Mouse (Mus musculus) spleen, adult 12 weeks (tissue): ENCODE measurements around the gene Rbm33.

ENCODE experiments used
- DNase-seq: peaks from one replicate; pipeline ENCODE4 v3.0.0; 2022; ENCODE audit warnings: low spot score

Rbm33 gene

DNA sequence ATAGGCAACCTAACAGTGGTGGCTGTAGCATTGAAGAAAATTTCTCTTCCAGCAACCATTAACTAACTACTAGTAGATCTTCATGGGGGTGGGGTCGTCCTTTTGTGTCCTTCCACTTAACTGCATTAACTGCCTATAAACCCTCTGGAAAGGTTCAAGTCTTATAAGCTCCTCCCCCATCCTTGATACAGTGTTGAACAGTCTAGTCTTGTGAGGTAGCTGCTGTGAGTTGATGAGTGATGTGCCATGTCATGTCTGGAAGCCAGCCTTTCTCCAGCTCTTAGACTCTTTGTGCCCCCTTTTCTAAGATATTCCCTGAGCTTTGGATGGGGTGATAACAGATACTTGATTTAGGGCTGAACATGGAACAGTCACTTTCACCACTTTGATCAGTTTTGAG lies 7.5 kb downstream of the Rbm33 start:
- no peak for DNase-seq

GRCm38 (mm10) chr5:28329024-28329806 lies 12.3 kb downstream of the Rbm33 start:
- peak; percentile 27 for DNase-seq

- DNase-seq, result no peak
Measured at GRCm38 (mm10) chr5:28333731-28334130, 16.8 kb downstream of the Rbm33 start.

DNA sequence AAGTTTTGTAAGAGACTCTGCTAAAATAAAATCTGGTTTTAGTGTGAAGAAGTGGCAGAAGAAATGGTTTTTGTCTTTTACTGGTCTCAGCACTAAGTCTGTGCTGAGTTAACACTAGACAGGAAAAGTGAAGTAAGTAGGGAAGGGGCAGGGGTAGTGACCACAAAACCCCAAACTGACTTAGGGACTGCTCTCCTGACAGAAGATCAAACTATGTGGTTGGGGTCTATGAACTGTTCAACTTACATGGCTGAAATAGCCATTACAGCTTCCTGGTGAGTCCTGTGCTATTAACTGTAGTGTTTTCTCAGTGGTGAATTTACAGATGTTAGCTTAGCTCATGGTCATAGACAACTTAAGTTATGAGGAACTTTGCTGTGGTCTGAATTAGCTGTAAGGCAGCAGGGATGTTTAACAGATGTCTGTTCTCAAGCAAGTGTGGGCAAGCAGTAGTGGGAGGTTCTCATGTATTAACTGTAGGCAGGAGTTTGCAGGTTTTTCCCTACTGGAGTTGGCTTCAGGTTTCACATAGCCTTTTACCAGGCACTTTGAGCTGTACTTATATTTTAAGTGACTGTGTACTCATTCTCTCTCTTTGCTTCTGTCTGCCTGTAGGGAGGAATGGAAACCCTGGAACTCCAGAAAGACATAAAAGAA lies 35.1 kb downstream of the Rbm33 start:
- no peak for DNase-seq

DNA sequence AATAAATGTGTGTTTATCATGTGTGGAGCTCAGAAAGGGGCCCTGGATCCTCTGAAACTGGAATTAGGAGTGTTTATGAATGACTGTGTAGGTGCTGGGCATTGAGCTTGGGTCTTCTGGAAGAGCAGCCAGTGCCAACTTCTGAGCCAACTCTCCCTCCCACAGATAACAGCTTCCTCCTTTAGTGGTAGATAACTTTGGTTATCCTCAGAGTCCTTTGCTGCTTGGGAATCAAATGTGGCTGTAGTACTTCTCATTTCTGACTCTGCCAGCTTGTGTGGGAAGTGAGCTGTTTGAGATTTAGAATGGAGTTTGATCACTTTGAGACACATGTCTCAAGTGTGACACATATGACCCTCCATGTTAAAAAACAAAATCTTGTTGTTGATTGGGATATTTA lies 38.7 kb downstream of the Rbm33 start:
- no peak for DNase-seq

GRCm38 (mm10) chr5:28360745-28361144 lies 43.8 kb downstream of the Rbm33 start:
- DNase-seq, result no peak

- no peak for DNase-seq
Measured at GRCm38 (mm10) chr5:28368056-28368455, 51.1 kb downstream of the Rbm33 start.

DNA sequence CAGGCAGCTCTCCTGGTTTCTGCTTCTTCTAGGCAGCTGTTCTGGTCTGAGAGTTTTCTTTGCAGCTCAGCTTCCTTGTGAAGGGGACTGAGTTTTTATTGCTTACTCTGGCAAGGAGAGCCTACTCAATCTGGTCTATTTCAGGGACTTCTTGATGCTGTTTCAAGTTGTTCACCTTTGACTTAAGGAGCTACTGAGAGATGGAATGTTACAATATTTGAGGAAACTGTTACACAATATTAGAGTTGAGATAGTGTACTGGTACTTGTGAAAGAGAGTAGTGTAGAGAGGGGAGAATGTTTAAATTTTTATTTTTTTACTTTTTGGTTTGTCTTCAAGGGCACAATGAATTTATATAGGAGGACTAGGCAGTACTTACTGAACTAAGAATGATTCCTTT lies 53.9 kb downstream of the Rbm33 start:
- no peak for DNase-seq

GRCm38 (mm10) chr5:28372172-28372664 lies 55.3 kb downstream of the Rbm33 start:
- DNase-seq, result no peak

DNA sequence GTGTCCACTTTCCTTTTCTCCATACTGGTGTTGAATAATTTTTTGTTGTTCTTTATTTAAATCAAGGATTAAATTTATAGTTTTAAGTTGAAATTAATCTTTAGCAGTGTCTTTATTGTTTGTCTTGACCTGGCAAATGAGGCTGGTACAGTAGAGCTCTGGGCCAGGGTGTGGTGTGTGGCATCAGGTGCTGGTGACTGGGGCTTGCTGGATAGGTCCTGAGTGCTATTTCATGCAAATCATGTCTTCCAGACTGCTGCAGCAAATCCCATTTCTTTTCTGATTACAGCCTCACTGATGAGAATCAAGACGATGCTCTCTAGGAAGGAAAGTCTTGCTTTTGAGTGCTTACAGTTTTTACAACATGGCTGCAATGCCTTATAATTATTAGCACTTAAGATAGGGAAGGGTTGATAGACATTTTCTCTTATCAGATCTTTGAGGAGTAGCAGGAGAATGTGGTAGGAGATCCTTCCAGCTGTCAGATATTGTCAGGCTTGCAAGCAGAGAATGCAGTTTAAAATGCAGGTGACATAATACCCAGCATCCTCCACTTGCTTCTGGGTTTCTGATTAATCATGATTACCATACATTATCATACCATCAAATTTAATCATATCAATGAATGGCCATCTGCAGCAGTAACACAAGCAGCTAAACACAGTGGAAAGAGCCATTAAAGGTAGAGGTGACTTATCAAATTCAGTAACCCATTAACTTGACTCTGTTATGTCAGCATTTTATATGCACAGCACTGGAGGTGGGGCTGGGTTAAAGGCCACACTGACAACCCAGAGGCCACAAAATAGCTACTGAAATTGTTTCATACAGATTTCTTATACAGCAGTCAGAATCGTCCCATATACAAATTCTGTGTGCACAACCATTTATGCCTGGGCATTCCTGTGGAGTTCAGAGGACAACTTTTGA lies 56.8 kb downstream of the Rbm33 start:
- no peak for DNase-seq

- DNase-seq, result no peak
Measured at GRCm38 (mm10) chr5:28377299-28377698, 60.4 kb downstream of the Rbm33 start.

DNA sequence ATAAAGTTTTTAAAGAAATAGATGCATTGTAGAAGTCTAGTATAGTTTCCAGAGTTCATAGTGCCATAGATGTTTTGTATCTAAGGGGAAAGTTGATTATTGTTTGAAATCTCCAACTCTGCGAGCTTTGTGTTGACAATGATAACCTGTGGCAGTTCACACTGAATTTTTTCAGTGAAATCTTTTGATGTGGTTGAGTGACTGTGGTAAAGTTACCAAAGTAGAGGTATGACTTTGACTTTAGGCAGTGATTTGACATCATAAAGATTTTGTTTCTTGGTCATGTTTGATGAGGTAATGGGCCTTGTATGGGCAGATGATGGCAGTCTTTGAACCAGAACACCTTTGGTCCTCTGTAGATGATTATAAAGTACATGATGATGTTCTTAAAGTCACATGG lies 65.4 kb downstream of the Rbm33 start:
- no peak for DNase-seq

GRCm38 (mm10) chr5:28386783-28387182 lies 69.9 kb downstream of the Rbm33 start:
- DNase-seq, result no peak

DNA sequence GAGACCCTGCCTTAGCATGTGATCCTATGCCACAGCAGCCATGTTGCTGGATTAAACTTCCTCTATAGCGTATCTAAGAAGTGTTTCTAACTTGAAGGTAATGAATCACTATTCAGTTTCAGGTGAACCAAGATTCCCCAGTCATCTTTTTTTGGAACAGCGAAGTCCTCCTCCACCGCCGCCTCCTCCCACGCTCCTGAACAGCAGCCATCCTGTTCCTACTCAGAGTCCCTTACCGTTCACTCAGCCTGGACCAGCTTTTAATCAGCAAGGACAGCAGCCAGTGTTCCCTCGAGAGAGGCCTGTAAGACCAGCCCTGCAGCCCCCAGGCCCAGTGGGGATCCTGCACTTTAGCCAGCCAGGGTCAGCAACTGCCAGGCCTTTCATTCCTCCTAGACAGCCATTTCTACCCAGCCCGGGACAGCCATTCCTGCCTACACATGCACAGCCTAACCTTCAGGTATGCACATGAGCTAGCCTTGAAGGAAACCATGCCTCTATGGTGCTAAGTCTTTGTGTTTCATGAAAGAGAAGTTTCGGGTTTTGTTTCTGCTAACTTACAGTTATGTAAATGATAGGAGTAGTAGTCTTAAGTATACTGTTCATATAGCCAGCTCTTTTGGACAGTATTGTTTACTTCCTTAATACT lies 70.7 kb downstream of the Rbm33 start:
- DNase-seq, result no peak

- DNase-seq, result peak; percentile 29
Measured at GRCm38 (mm10) chr5:28388184-28388583, 71.3 kb downstream of the Rbm33 start.

GRCm38 (mm10) chr5:28390189-28390588 lies 73.3 kb downstream of the Rbm33 start:
- no peak for DNase-seq

- DNase-seq, result no peak
Measured at GRCm38 (mm10) chr5:28397344-28397743, 80.4 kb downstream of the Rbm33 start.

DNA sequence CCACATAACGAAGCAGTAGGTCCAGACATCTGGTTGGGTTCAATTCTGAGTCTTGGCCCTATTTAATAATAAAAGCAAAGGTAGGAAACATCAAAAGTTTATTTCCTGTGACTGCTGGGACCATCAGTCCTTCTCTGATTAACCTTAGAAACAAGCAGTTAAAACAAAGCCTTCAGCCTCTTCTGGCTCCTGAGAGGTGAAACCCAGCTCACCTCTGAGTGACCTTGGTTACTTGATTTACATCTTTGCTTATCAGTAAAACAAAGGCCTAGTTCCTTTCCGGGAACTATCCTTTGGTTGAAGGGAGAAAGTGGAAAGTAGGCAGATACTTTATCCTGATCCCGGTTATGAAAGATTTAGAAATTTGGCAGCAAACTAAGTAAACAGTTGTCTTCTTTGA lies 81.8 kb downstream of the Rbm33 start:
- no peak for DNase-seq

DNA sequence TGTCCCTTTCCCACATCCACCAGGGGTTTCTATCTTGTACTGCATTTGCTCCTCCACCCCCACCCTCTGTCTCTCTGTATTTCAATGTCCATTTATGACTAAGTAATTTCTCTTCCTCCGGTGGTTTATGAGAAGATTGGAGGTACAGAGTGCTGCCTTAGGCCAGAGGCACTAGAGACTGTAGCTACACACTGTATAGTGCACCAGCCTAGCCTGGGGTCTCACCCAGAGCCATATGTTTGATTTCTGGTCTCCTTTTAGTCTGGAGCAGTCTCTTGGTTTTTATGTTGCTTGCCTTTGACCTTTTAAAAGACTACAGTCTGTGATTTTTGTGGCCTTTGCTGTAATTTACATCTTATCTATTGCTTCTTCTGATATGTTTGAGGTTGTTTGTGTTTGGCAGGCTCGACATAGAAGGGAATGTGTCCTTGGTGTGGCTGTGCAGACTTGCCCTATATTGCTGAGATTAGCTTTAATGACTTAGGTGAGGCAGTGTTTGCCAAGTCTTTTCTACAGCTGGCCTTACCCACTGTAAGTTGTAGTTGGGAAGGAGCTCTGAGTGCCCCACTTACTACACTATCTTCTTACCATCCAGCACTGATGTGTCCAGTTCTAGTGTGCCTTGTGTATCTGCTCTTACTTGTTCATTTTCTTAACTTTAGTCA lies 82.7 kb downstream of the Rbm33 start:
- DNase-seq, result no peak

- DNase-seq, result no peak
Measured at GRCm38 (mm10) chr5:28402756-28403155, 85.8 kb downstream of the Rbm33 start.

- no peak for DNase-seq
Measured at GRCm38 (mm10) chr5:28406662-28407061, 89.7 kb downstream of the Rbm33 start.
